In the genomic region with DNA sequence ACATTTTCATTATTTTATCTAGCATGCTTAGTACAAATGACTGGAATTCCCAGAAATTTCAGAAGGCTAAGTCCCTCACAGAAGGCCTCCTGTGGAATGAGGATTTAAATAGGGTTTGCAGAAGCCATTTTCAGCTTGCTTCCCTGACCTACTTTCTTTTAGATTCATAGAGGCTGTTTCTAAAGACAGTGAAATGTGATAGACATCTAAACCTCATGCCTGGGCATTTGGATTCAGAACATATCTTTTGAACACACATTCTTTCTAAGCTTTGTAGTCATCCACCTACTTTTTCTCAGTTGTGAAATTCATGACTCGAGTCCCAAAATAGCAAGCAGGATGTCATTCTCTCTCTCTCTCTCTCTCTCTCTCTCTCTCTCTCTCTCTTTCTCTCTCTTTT, we compare ENCODE assay signal across 32 mouse cellular contexts. TPM values are rescaled to one million over a fixed set of nuclear protein-coding genes. Genes with fewer than 3 reads are reported as not detected.
DNase-seq lines count a peak whose midpoint lies in the region; ATAC-seq and TF ChIP-seq lines count a peak whose summit lies in the region.
"Had no signal": no experiment of that assay in that cellular context is flagged by ENCODE, and none has a peak within 500 bp of the region (broad histone marks: within the 10 kb centered on the region; RNA-seq: fewer than 3 reads in every experiment).

No protein-coding gene starts in this region.

- no peak overlapping the region for H3K4me2 ChIP-seq in midbrain, postnatal 0 days (ENCODE audit: low read depth, low read length, poor library complexity, severe bottlenecking)
- no peak overlapping the region for H3K4me2 ChIP-seq in midbrain, embryonic 14.5 days (ENCODE audit: low read length)
- H3K4me2 ChIP-seq: embryonic facial prominence, embryonic 13.5 days; forebrain, embryonic 12.5 days; heart, embryonic 12.5 days; heart, embryonic 15.5 days; hindbrain, embryonic 13.5 days had no signal

- no peak overlapping the region for H3K27ac ChIP-seq in midbrain, postnatal 0 days (ENCODE audit: low read depth, low read length)
- H3K27ac ChIP-seq in midbrain, embryonic 14.5 days (replicated peaks; ENCODE audit: low read depth, low read length) = no peak overlapping the region
- H3K27ac ChIP-seq: embryonic facial prominence, embryonic 10.5 days; embryonic facial prominence, embryonic 13.5 days; forebrain, embryonic 12.5 days; heart, embryonic 15.5 days; hindbrain, embryonic 10.5 days; hindbrain, embryonic 13.5 days had no signal

- ATAC-seq in cerebellum, adult (ENCODE audit: insufficient number of reproducible peaks, low FRiP score, low TSS enrichment) = peak; percentile 48; the same call in 1 of the 2 replicates
- ATAC-seq in frontal cortex, adult (ENCODE audit: low TSS enrichment) = peak; percentile 85
- ATAC-seq in midbrain, postnatal 0 days (ENCODE audit: low FRiP score) = no peak
- ATAC-seq in midbrain, embryonic 14.5 days (ENCODE audit: low FRiP score, low TSS enrichment) = no peak
- ATAC-seq: forebrain, embryonic 16.5 days; intestine, postnatal 0 days; Patski had no signal

- no peaks in the 10 kb centered on the region for H3K4me1 ChIP-seq in midbrain, postnatal 0 days (ENCODE audit: insufficient read depth, low read length)
- no peaks in the 10 kb centered on the region for H3K4me1 ChIP-seq in midbrain, embryonic 14.5 days (ENCODE audit: control insufficient read depth, insufficient read depth, low read length)
- H3K4me1 ChIP-seq: embryonic facial prominence, embryonic 10.5 days; embryonic facial prominence, embryonic 13.5 days; forebrain, embryonic 12.5 days; heart, embryonic 12.5 days; heart, embryonic 15.5 days; hindbrain, embryonic 10.5 days; hindbrain, embryonic 13.5 days had no signal

- WGBS in midbrain, postnatal 0 days = 68% methylated on average over 1 of the region's 1 CpGs
- WGBS in midbrain, embryonic 14.5 days = 89% methylated on average over 1 of the region's 1 CpGs

- no peak for TF ChIP-seq CTCF in midbrain, postnatal 0 days (IDR thresholded peaks at IDR 0.05)

- DNase-seq in cerebellum, adult 18-20 months = no peak
- DNase-seq in frontal cortex, postnatal 14 days (ENCODE audit: low spot score in 2 of 2) = no peak
- peak; percentile 4 for DNase-seq in midbrain, postnatal 0 days (ENCODE audit: low spot score)
- no peak for DNase-seq in midbrain, embryonic 14.5 days
- peak; percentile 73 for DNase-seq in Muller cell, postnatal 12 days (ENCODE audit: inconsistent ontology term)
- no peak for DNase-seq in liver
- DNase-seq: adrenal gland, postnatal 10 days; adrenal gland, postnatal 36 days; cerebellum, postnatal 10 days; cerebellum, postnatal 36 days; embryo, embryonic 11 days; gastrocnemius, postnatal 10 days; heart, adult 11 months; heart, postnatal 10 days; heart, postnatal 36 days had no signal

- H3K4me3 ChIP-seq in midbrain, postnatal 0 days (ENCODE audit: low read depth, low read length) = no peak overlapping the region
- no peak overlapping the region for H3K4me3 ChIP-seq in midbrain, embryonic 14.5 days (replicated peaks; ENCODE audit: low read depth, low read length)
- H3K4me3 ChIP-seq: embryonic facial prominence, embryonic 10.5 days; embryonic facial prominence, embryonic 13.5 days; erythroblast, embryonic 14.5 days; forebrain, embryonic 12.5 days; heart, embryonic 12.5 days; heart, embryonic 15.5 days; hindbrain, embryonic 10.5 days; hindbrain, embryonic 13.5 days had no signal

- no peaks in the 10 kb centered on the region for H3K27me3 ChIP-seq in midbrain, postnatal 0 days (ENCODE audit: insufficient read depth, low read length)
- H3K27me3 ChIP-seq in midbrain, embryonic 14.5 days (ENCODE audit: control insufficient read depth, insufficient read depth, low read length) = no peaks in the 10 kb centered on the region
- H3K27me3 ChIP-seq: embryonic facial prominence, embryonic 13.5 days; forebrain, embryonic 12.5 days; heart, embryonic 12.5 days; heart, embryonic 15.5 days; hindbrain, embryonic 13.5 days; Patski had no signal

- no peaks in the 10 kb centered on the region for H3K36me3 ChIP-seq in midbrain, postnatal 0 days (ENCODE audit: insufficient read depth, low read length)
- H3K36me3 ChIP-seq in midbrain, embryonic 14.5 days (ENCODE audit: control insufficient read depth, insufficient read depth, low read length) = no peaks in the 10 kb centered on the region
- H3K36me3 ChIP-seq: embryonic facial prominence, embryonic 10.5 days; embryonic facial prominence, embryonic 13.5 days; forebrain, embryonic 12.5 days; heart, embryonic 12.5 days; heart, embryonic 15.5 days; hindbrain, embryonic 10.5 days; hindbrain, embryonic 13.5 days had no signal

- H3K9me3 ChIP-seq in midbrain, postnatal 0 days (ENCODE audit: low read length) = no peaks in the 10 kb centered on the region
- no peaks in the 10 kb centered on the region for H3K9me3 ChIP-seq in midbrain, embryonic 14.5 days (ENCODE audit: control insufficient read depth, low read length)
- H3K9me3 ChIP-seq: embryonic facial prominence, embryonic 10.5 days; embryonic facial prominence, embryonic 13.5 days; forebrain, embryonic 12.5 days; heart, embryonic 12.5 days; heart, embryonic 15.5 days; hindbrain, embryonic 10.5 days; hindbrain, embryonic 13.5 days had no signal

- no peak overlapping the region for H3K9ac ChIP-seq in midbrain, postnatal 0 days (replicated peaks; ENCODE audit: low read length, poor library complexity, severe bottlenecking)
- no peak overlapping the region for H3K9ac ChIP-seq in midbrain, embryonic 14.5 days (replicated peaks; ENCODE audit: low read length)
- H3K9ac ChIP-seq: embryonic facial prominence, embryonic 13.5 days; forebrain, embryonic 12.5 days; heart, embryonic 12.5 days; heart, embryonic 15.5 days; hindbrain, embryonic 13.5 days had no signal

RNA-seq across cellular contexts. Expression of gene Muc15, which starts 1.1 kb away (rescaled TPM):
- 0.27 and 0.33 TPM in 2 replicates for total RNA-seq in midbrain, postnatal 0 days (2014; rRNA removed)
- 0.39 and 0.58 TPM in 2 replicates for polyA plus RNA-seq in midbrain, postnatal 0 days (2015; fragmentation: Nextera tagmentation; extraction: Ambion mirVana)
- not detected in 2 replicates for polyA plus RNA-seq in midbrain, embryonic 14.5 days (2014; fragmentation: Nextera tagmentation; extraction: Ambion mirVana)
- total RNA-seq: adrenal gland, adult 18-20 months; adrenal gland, postnatal 10 days; adrenal gland, postnatal 36 days; ES-E14; heart, adult 8-10 months; heart, postnatal 10 days; heart, postnatal 36 days had no signal
- polyA plus RNA-seq: embryonic facial prominence, embryonic 10.5 days; heart, embryonic 12.5 days; hindbrain, embryonic 13.5 days; intestine, embryonic 14.5 days; intestine, postnatal 0 days; Patski had no signal

Comparison
In these comparisons a context has a peak if more than half of its experiments do, and no peak if none do; other contexts are left out.
1. DNase-seq: peak in midbrain, postnatal 0 days (single experiment) and Muller cell, postnatal 12 days (single experiment); none in cerebellum, adult 18-20 months (0 of 2), frontal cortex, postnatal 14 days (0 of 2), midbrain, embryonic 14.5 days (single experiment) and liver (single experiment).
2. ATAC-seq: peak in cerebellum, adult (single experiment) and frontal cortex, adult (single experiment); none in midbrain, postnatal 0 days (single experiment) and midbrain, embryonic 14.5 days (single experiment).